Mouse (Mus musculus) E14TG2a.4 (cell line): ENCODE results near the gene Lmx1b.

Experiments
- H3K27me3 ChIP-seq: 2 replicates; pipeline ENCODE4 v1.6.1; 2014; ENCODE audit warnings: low read length, control low read depth; ENCODE audit not compliant: insufficient read depth
- H3K36me3 ChIP-seq: 2 replicates; pipeline ENCODE4 v1.6.1; 2014; ENCODE audit warnings: low read length, control low read depth; ENCODE audit not compliant: insufficient read depth
- H3K4me1 ChIP-seq: replicated peaks from 2 replicates; pipeline ENCODE4 v1.6.1; 2014; ENCODE audit warnings: low read depth, low read length, control low read depth
- H3K4me3 ChIP-seq: replicated peaks from 2 replicates; pipeline ENCODE4 v1.5.1; 2014; ENCODE audit warnings: mild to moderate bottlenecking, low read length
- H3K9me3 ChIP-seq: 2 replicates; pipeline ENCODE4 v1.6.1; 2014; ENCODE audit warnings: low read length, control low read depth
- CTCF ChIP-seq: conservative IDR thresholded peaks from 2 replicates; pipeline ENCODE4 v1.5.1; 2014; ENCODE audit warnings: low read length
- NANOG ChIP-seq: IDR thresholded peaks from 2 replicates; pipeline ENCODE4 v1.6.1; 2014; ENCODE audit warnings: borderline replicate concordance, low read length, mixed read lengths
- POU5F1 ChIP-seq: IDR thresholded peaks from 2 replicates; pipeline ENCODE4 v1.6.1; 2014; ENCODE audit warnings: low read length, borderline replicate concordance

The Lmx1b gene

DNA sequence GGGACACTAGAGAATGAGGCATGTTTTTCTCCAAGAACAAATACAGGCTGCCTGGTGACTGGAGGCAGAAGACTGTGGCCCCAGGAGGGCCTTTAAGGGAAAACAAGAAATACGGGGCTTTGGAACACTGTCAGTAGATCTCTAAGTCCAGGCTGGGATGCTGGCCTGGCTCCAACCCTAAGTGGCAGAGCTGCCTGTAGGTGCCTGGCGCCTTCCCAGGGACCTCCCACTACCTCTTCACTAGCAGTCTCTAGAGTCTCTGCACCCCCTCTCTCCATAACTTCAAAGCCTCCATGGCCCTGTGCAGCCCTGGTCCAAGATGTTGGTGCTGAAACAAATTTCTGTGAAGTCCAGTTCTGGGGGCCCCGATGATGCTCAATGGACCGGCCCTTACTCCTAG is 74.4 kb downstream of the Lmx1b start:
- H3K9me3 ChIP-seq: 0 out of 2 replicates have a peak, but pooled peaks cover 4% of the 10 kb centered on the region
- H3K27me3 ChIP-seq: peaks cover 99% of the 10 kb centered on the region
- TF ChIP-seq POU5F1 (no peak), CTCF (no peak), NANOG (no peak)

GRCm38 (mm10) chr2:33564748-33565147 is 75.6 kb downstream of the Lmx1b start:
- Histone ChIP-seq H3K27me3 (peaks cover 98% of the 10 kb centered on the region), H3K9me3 (0 out of 2 replicates have a peak, but pooled peaks cover 4% of the 10 kb centered on the region), H3K36me3 (no peaks in the 10 kb centered on the region), H3K4me3 (no peak overlapping the region), H3K4me1 (peaks cover 22% of the 10 kb centered on the region)
- no peak for TF ChIP-seq NANOG
- TF ChIP-seq CTCF: no peak
- TF ChIP-seq POU5F1: no peak

More for the DNA sequence above, 74.4 kb downstream of the Lmx1b start:
- Histone ChIP-seq H3K36me3 (no peaks in the 10 kb centered on the region), H3K4me1 (peaks cover 22% of the 10 kb centered on the region), H3K4me3 (no peak overlapping the region)

- Histone ChIP-seq H3K36me3 (no peaks in the 10 kb centered on the region), H3K27me3 (peaks cover 81% of the 10 kb centered on the region), H3K4me3 (no peak overlapping the region), H3K9me3 (no peaks in the 10 kb centered on the region), H3K4me1 (peaks cover 16% of the 10 kb centered on the region)
- no peak for TF ChIP-seq NANOG
- TF ChIP-seq CTCF: peak; percentile 92
Measured at GRCm38 (mm10) chr2:33559752-33560151, 80.6 kb downstream of the Lmx1b start.

- H3K36me3 ChIP-seq: no peaks in the 10 kb centered on the region
- H3K4me3 ChIP-seq: no peak overlapping the region
- no peaks in the 10 kb centered on the region for H3K9me3 ChIP-seq
- H3K27me3 ChIP-seq: peaks cover 81% of the 10 kb centered on the region
- TF ChIP-seq NANOG: no peak
- no peak for TF ChIP-seq CTCF
- no peak for TF ChIP-seq POU5F1
- peaks cover 16% of the 10 kb centered on the region for H3K4me1 ChIP-seq
Measured at GRCm38 (mm10) chr2:33559334-33559733, 81.0 kb downstream of the Lmx1b start.

DNA sequence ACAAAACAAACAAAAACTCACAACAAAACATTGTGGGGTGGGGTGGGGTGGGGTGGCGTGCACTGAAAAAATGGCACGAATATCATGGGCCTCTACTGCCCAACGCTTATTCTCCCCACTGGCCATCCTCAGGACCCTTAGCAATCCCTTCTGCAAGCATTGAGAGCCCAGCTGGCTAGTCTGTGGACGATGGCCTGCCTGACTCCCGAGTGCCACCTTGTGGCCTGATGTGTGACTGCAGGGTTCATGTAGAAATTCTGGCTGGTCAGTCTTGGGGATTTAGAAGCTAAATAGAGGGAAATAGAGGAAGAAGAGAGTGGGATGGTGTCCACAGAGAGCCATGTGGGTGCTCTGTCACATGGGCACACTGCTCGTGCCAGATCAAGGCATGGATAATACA is 82.1 kb downstream of the Lmx1b start:
- H3K4me3 ChIP-seq: no peak overlapping the region
- no peaks in the 10 kb centered on the region for H3K9me3 ChIP-seq
- H3K36me3 ChIP-seq: no peaks in the 10 kb centered on the region
- H3K27me3 ChIP-seq: peaks cover 71% of the 10 kb centered on the region
- TF ChIP-seq CTCF (peak; percentile 99), NANOG (no peak)
- H3K4me1 ChIP-seq: peaks cover 15% of the 10 kb centered on the region

DNA sequence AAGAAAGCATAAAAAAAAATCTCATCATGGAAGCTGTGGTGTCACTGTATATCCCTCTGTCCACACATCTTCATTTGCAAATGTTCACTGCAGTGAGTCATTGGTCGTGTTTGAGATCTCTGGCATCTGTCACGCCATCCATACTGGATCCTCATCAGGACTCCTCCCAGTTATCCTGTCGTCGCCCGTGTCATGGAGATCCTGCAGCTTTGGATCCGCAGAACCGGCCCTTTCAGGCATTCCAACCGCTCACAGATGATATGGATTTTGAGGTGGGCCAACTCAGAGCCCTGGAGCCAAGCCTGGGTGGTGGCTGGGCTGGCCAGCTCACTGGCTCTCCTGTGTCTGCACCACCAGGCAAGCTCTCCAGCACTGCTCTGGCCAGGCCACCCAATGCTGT is 84.7 kb downstream of the Lmx1b start:
- Histone ChIP-seq H3K27me3 (peaks cover 44% of the 10 kb centered on the region), H3K36me3 (no peaks in the 10 kb centered on the region), H3K4me1 (peaks cover 5% of the 10 kb centered on the region), H3K9me3 (no peaks in the 10 kb centered on the region), H3K4me3 (no peak overlapping the region)
- TF ChIP-seq NANOG (no peak), POU5F1 (no peak), CTCF (no peak)

DNA sequence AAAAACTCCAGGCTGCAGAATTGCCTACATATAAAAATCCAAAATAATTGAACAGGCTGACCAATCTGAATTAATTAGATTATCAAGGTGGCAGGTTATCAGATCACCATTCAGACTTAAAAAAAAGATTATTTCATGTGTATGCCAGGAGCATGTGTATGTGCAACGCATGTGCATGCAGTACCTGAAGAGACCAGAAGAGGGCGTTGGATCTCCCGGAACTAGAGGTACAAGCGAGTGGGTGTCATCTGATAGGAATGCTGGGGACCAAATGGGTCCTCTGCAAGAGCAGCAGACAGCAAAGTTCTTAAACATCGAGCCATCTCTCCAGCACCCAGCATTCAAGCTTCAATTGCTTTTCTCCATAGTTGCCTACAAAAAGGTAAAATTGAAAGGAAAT is 87.6 kb downstream of the Lmx1b start:
- TF ChIP-seq CTCF (peak; percentile 97), NANOG (no peak), POU5F1 (no peak)
- no peak overlapping the region for H3K4me3 ChIP-seq
- H3K27me3 ChIP-seq: peaks cover 41% of the 10 kb centered on the region
- H3K36me3 ChIP-seq: no peaks in the 10 kb centered on the region
- H3K9me3 ChIP-seq: peaks cover 3% of the 10 kb centered on the region
- H3K4me1 ChIP-seq: no peaks in the 10 kb centered on the region

- Histone ChIP-seq H3K9me3 (peaks cover 8% of the 10 kb centered on the region), H3K36me3 (no peaks in the 10 kb centered on the region), H3K27me3 (peaks cover 66% of the 10 kb centered on the region), H3K4me3 (no peak overlapping the region), H3K4me1 (peaks cover 16% of the 10 kb centered on the region)
- TF ChIP-seq POU5F1: no peak
- TF ChIP-seq CTCF: no peak
Measured at GRCm38 (mm10) chr2:33547595-33547994, 92.7 kb downstream of the Lmx1b start.

- Histone ChIP-seq H3K27me3 (peaks cover 67% of the 10 kb centered on the region), H3K9me3 (peaks cover 8% of the 10 kb centered on the region), H3K36me3 (no peaks in the 10 kb centered on the region), H3K4me1 (peaks cover 16% of the 10 kb centered on the region), H3K4me3 (no peak overlapping the region)
- no peak for TF ChIP-seq NANOG
- no peak for TF ChIP-seq POU5F1
- TF ChIP-seq CTCF: no peak
Measured at GRCm38 (mm10) chr2:33546879-33547278, 93.4 kb downstream of the Lmx1b start.
